Mouse (Mus musculus) neural tube, embryonic 14.5 days (tissue): ENCODE measurements around the gene Gpr18. TPM values are rescaled to one million over a fixed set of nuclear protein-coding genes. Genes with fewer than 3 reads are reported as not detected.
"Not testable (repeated sequence)": the region's sequence is repeated elsewhere in the genome, so short reads cannot be mapped to it uniquely, and the experiment has no call there.

Source experiments
- ATAC-seq: fragments of 200-750 bp; cut with Nextera tagmentation; 2 replicates; pipeline ENCODE4 v1.8.0; 2017; ENCODE audit warnings: low read depth, mild to moderate bottlenecking, moderate TSS enrichment, moderate library complexity
- H3K27ac ChIP-seq: fragments of 300-500 bp; sonication (generic); 2 replicates; pipeline ENCODE4 v1.5.1; 2014; ENCODE audit warnings: low read depth, mild to moderate bottlenecking, control low read depth, low read length, moderate library complexity, mixed read lengths
- H3K27me3 ChIP-seq: fragments of 300-500 bp; sonication (generic); 2 replicates; pipeline ENCODE4 v1.6.1; 2014; ENCODE audit warnings: low read length; ENCODE audit not compliant: control insufficient read depth, insufficient read depth
- H3K36me3 ChIP-seq: fragments of 300-500 bp; sonication (generic); 2 replicates; pipeline ENCODE4 v1.6.1; 2014; ENCODE audit warnings: low read length, mixed read lengths; ENCODE audit not compliant: control insufficient read depth, insufficient read depth
- H3K4me1 ChIP-seq: fragments of 300-500 bp; sonication (generic); 2 replicates; pipeline ENCODE4 v1.6.1; 2014; ENCODE audit warnings: low read length; ENCODE audit not compliant: control insufficient read depth, insufficient read depth
- H3K4me2 ChIP-seq: fragments of 300-500 bp; sonication (generic); 2 replicates; pipeline ENCODE4 v1.6.1; 2014; ENCODE audit warnings: mild to moderate bottlenecking, low read depth, low read length, control low read depth
- H3K4me3 ChIP-seq: fragments of 300-500 bp; sonication (generic); 2 replicates; pipeline ENCODE4 v1.5.1; 2014; ENCODE audit warnings: low read depth, low read length, control low read depth, mixed read lengths
- H3K9ac ChIP-seq: fragments of 300-500 bp; sonication (generic); replicated peaks from 2 replicates; pipeline ENCODE4 v1.6.1; 2014; ENCODE audit warnings: low read depth, mild to moderate bottlenecking, control low read depth, low read length, mixed read lengths
- H3K9me3 ChIP-seq: fragments of 300-500 bp; sonication (generic); 2 replicates; pipeline ENCODE4 v1.6.1; 2016; ENCODE audit warnings: low read length; ENCODE audit not compliant: control insufficient read depth
- WGBS: fragments of 180-500 bp; shearing (Covaris S2); extraction: QIAGEN DNeasy Blood & Tissue Kit; methylation state at CpG from one replicate; pipeline ENCODE4 v1.1.7; 2014; 5-methylcytosine and 5-hydroxymethylcytosine counted together
- polyA plus RNA-seq: library from polyadenylated mRNA; unstranded; fragments of >200 nt; fragmentation: Nextera tagmentation; extraction: Ambion mirVana; gene quantifications from 2 replicates; pipeline ENCODE4 v1.2.1, GENCODE M21; 2014

Gene Gpr18
- polyA plus RNA-seq, 1 experiment from 2014 or later: 0.54 TPM

GRCm38 (mm10) chr14:121869111-121869510, 46.5 kb downstream of the Gpr18 start:
- 68% methylated on average over 1 of the region's 1 CpGs for WGBS
- ATAC-seq: no peak
- Histone ChIP-seq H3K4me1 (no peaks in the 10 kb centered on the region), H3K4me3 (no peak overlapping the region), H3K9ac (no peak overlapping the region), H3K9me3 (no peaks in the 10 kb centered on the region), H3K36me3 (no peaks in the 10 kb centered on the region), H3K27ac (no peak overlapping the region), H3K27me3 (no peaks in the 10 kb centered on the region), H3K4me2 (no peak overlapping the region)

- no peak overlapping the region for H3K4me3 ChIP-seq
- H3K27me3 ChIP-seq: no peaks in the 10 kb centered on the region
- no peaks in the 10 kb centered on the region for H3K9me3 ChIP-seq
- 67% methylated on average over 3 of the region's 3 CpGs for WGBS
- no peaks in the 10 kb centered on the region for H3K36me3 ChIP-seq
- no peaks in the 10 kb centered on the region for H3K4me1 ChIP-seq
- ATAC-seq: no peak
- no peak overlapping the region for H3K4me2 ChIP-seq
- H3K27ac ChIP-seq: no peak overlapping the region
- no peak overlapping the region for H3K9ac ChIP-seq
These were observed 49.0 kb downstream of the Gpr18 start for GRCm38 (mm10) chr14:121866574-121866973.

- not testable (repeated sequence) for H3K4me3 ChIP-seq, H3K27ac ChIP-seq, H3K9me3 ChIP-seq, H3K36me3 ChIP-seq, H3K27me3 ChIP-seq, H3K4me1 ChIP-seq, H3K4me2 ChIP-seq, ATAC-seq, H3K9ac ChIP-seq
- 16% methylated on average over 2 of the region's 2 CpGs for WGBS
These were observed 50.4 kb downstream of the Gpr18 start for GRCm38 (mm10) chr14:121865162-121865561.

Other genes with a start within 250 kb of the Gpr18 start
- 11.2 and 13.2 TPM in 2 replicates for gene Dock9, start 117.9 kb downstream of the Gpr18 start, polyA plus RNA-seq
- gene Ubac2, start 37.2 kb downstream of the Gpr18 start, polyA plus RNA-seq: 48.7 and 59.9 TPM in 2 replicates
- gene Gpr183, start 49.4 kb upstream of the Gpr18 start, polyA plus RNA-seq: 0.59 and 1.1 TPM in 2 replicates
- not detected in 2 replicates for gene Timm8a2, start 118.9 kb upstream of the Gpr18 start, polyA plus RNA-seq
- gene Tm9sf2, start 191.3 kb upstream of the Gpr18 start, polyA plus RNA-seq: 106 and 127 TPM in 2 replicates